Mouse (Mus musculus): ENCODE measurements around the gene Dnm3.

DNA sequence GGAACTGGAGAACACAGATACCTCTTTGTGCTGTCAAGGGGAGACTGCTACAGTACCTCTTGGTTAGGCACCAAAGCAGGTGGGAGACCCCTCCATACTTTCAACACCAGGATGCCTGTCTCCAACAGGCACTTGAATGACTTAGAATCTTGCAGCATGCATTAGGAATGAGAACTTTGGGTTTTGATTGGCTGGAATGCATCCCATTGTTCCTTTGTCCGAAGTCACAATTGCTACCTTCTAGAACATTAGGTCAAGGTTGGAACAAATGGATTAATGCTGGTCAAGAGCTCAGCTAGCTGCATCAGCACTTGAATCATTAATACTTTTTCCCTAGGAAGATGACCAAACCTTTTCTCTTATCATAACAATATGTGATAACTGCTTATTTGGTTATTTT is 498.3 kb downstream of the Dnm3 start, which contains the start of gene 4930558K02Rik:
- TF ChIP-seq CTCF (conservative IDR thresholded peaks at IDR 0.05; ENCODE audit: low read length) (no peak), POU5F1 (IDR thresholded peaks at IDR 0.05; ENCODE audit: borderline replicate concordance, low read length) (no peak)

All from E14TG2a.4 (cell line).